Mouse (Mus musculus): ENCODE measurements around the gene Herpud2. TPM values are rescaled to one million over a fixed set of nuclear protein-coding genes. Genes with fewer than 3 reads are reported as not detected.

Gene Herpud2
- polyA plus RNA-seq, 1 experiment from 2014 or later: 35.6 TPM

- Histone ChIP-seq H3K4me1 (ENCODE audit: control insufficient read depth, insufficient read depth, low read length) (no peaks in the 10 kb centered on the region), H3K27ac (ENCODE audit: low read depth, low read length) (no peak overlapping the region), H3K4me2 (ENCODE audit: low read depth, low read length) (no peak overlapping the region), H3K36me3 (ENCODE audit: control insufficient read depth, insufficient read depth, low read length) (no peaks in the 10 kb centered on the region), H3K4me3 (ENCODE audit: low read depth, low read length) (no peak overlapping the region), H3K9ac (replicated peaks; ENCODE audit: low read depth, low read length) (no peak overlapping the region), H3K9me3 (ENCODE audit: control insufficient read depth, low read length) (no peaks in the 10 kb centered on the region), H3K27me3 (ENCODE audit: control insufficient read depth, insufficient read depth, low read length) (no peaks in the 10 kb centered on the region)
- no peak for ATAC-seq (ENCODE audit: low read depth)
- 89% methylated on average over 5 of the region's 5 CpGs for WGBS
Observed at GRCm38 (mm10) chr9:25177201-25177600, 25.6 kb upstream of the Herpud2 start.

GRCm38 (mm10) chr9:25176562-25176961 is 24.9 kb upstream of the Herpud2 start:
- no peak overlapping the region for H3K4me3 ChIP-seq (ENCODE audit: low read depth, low read length)
- no peaks in the 10 kb centered on the region for H3K4me1 ChIP-seq (ENCODE audit: control insufficient read depth, insufficient read depth, low read length)
- H3K9me3 ChIP-seq (ENCODE audit: control insufficient read depth, low read length): no peaks in the 10 kb centered on the region
- no peak overlapping the region for H3K9ac ChIP-seq (replicated peaks; ENCODE audit: low read depth, low read length)
- 87% methylated on average over 1 of the region's 1 CpGs for WGBS
- no peak for ATAC-seq (ENCODE audit: low read depth)
- H3K27me3 ChIP-seq (ENCODE audit: control insufficient read depth, insufficient read depth, low read length): no peaks in the 10 kb centered on the region
- no peak overlapping the region for H3K4me2 ChIP-seq (ENCODE audit: low read depth, low read length)
- no peak overlapping the region for H3K27ac ChIP-seq (ENCODE audit: low read depth, low read length)
- H3K36me3 ChIP-seq (ENCODE audit: control insufficient read depth, insufficient read depth, low read length): no peaks in the 10 kb centered on the region

GRCm38 (mm10) chr9:25175978-25176377 is 24.4 kb upstream of the Herpud2 start:
- H3K4me3 ChIP-seq (ENCODE audit: low read depth, low read length): no peak overlapping the region
- no peaks in the 10 kb centered on the region for H3K27me3 ChIP-seq (ENCODE audit: control insufficient read depth, insufficient read depth, low read length)
- H3K4me1 ChIP-seq (ENCODE audit: control insufficient read depth, insufficient read depth, low read length): no peaks in the 10 kb centered on the region
- 84% methylated on average over 6 of the region's 6 CpGs for WGBS
- H3K9me3 ChIP-seq (ENCODE audit: control insufficient read depth, low read length): no peaks in the 10 kb centered on the region
- no peak overlapping the region for H3K27ac ChIP-seq (ENCODE audit: low read depth, low read length)
- no peaks in the 10 kb centered on the region for H3K36me3 ChIP-seq (ENCODE audit: control insufficient read depth, insufficient read depth, low read length)
- no peak overlapping the region for H3K9ac ChIP-seq (replicated peaks; ENCODE audit: low read depth, low read length)
- no peak for ATAC-seq (ENCODE audit: low read depth)
- H3K4me2 ChIP-seq (ENCODE audit: low read depth, low read length): no peak overlapping the region

- H3K4me3 ChIP-seq (ENCODE audit: low read depth, low read length): no peak overlapping the region
- H3K4me1 ChIP-seq (ENCODE audit: control insufficient read depth, insufficient read depth, low read length): no peaks in the 10 kb centered on the region
- H3K36me3 ChIP-seq (ENCODE audit: control insufficient read depth, insufficient read depth, low read length): no peaks in the 10 kb centered on the region
- H3K9me3 ChIP-seq (ENCODE audit: control insufficient read depth, low read length): no peaks in the 10 kb centered on the region
- no peak overlapping the region for H3K27ac ChIP-seq (ENCODE audit: low read depth, low read length)
- no peak overlapping the region for H3K9ac ChIP-seq (replicated peaks; ENCODE audit: low read depth, low read length)
- no peaks in the 10 kb centered on the region for H3K27me3 ChIP-seq (ENCODE audit: control insufficient read depth, insufficient read depth, low read length)
- WGBS: 55% methylated on average over 5 of the region's 5 CpGs
- H3K4me2 ChIP-seq (ENCODE audit: low read depth, low read length): no peak overlapping the region
- peak; percentile 56 for ATAC-seq (ENCODE audit: low read depth)
Observed at GRCm38 (mm10) chr9:25175039-25175442, 23.4 kb upstream of the Herpud2 start.

GRCm38 (mm10) chr9:25174614-25175013 is 23.0 kb upstream of the Herpud2 start:
- ATAC-seq (ENCODE audit: low read depth): no peak
- no peak overlapping the region for H3K9ac ChIP-seq (replicated peaks; ENCODE audit: low read depth, low read length)
- no peaks in the 10 kb centered on the region for H3K9me3 ChIP-seq (ENCODE audit: control insufficient read depth, low read length)
- WGBS: 77% methylated on average over 5 of the region's 5 CpGs
- H3K27ac ChIP-seq (ENCODE audit: low read depth, low read length): no peak overlapping the region
- no peak overlapping the region for H3K4me2 ChIP-seq (ENCODE audit: low read depth, low read length)
- no peaks in the 10 kb centered on the region for H3K27me3 ChIP-seq (ENCODE audit: control insufficient read depth, insufficient read depth, low read length)
- no peaks in the 10 kb centered on the region for H3K4me1 ChIP-seq (ENCODE audit: control insufficient read depth, insufficient read depth, low read length)
- H3K4me3 ChIP-seq (ENCODE audit: low read depth, low read length): no peak overlapping the region
- no peaks in the 10 kb centered on the region for H3K36me3 ChIP-seq (ENCODE audit: control insufficient read depth, insufficient read depth, low read length)

GRCm38 (mm10) chr9:25173171-25173570 is 21.6 kb upstream of the Herpud2 start:
- H3K4me1 ChIP-seq (ENCODE audit: control insufficient read depth, insufficient read depth, low read length): no peaks in the 10 kb centered on the region

GRCm38 (mm10) chr9:25169626-25170025 is 18.0 kb upstream of the Herpud2 start:
- H3K9ac ChIP-seq (replicated peaks; ENCODE audit: low read depth, low read length): no peak overlapping the region
- no peaks in the 10 kb centered on the region for H3K9me3 ChIP-seq (ENCODE audit: control insufficient read depth, low read length)
- no peaks in the 10 kb centered on the region for H3K4me1 ChIP-seq (ENCODE audit: control insufficient read depth, insufficient read depth, low read length)
- no peaks in the 10 kb centered on the region for H3K36me3 ChIP-seq (ENCODE audit: control insufficient read depth, insufficient read depth, low read length)
- H3K4me2 ChIP-seq (ENCODE audit: low read depth, low read length): no peak overlapping the region
- no peaks in the 10 kb centered on the region for H3K27me3 ChIP-seq (ENCODE audit: control insufficient read depth, insufficient read depth, low read length)
- H3K27ac ChIP-seq (ENCODE audit: low read depth, low read length): no peak overlapping the region
- H3K4me3 ChIP-seq (ENCODE audit: low read depth, low read length): no peak overlapping the region
- no peak for ATAC-seq (ENCODE audit: low read depth)

More at GRCm38 (mm10) chr9:25173171-25173570, 21.6 kb upstream of the Herpud2 start:
- WGBS: 86% methylated on average over 4 of the region's 4 CpGs
- no peak overlapping the region for H3K9ac ChIP-seq (replicated peaks; ENCODE audit: low read depth, low read length)
- no peak for ATAC-seq (ENCODE audit: low read depth)
- H3K36me3 ChIP-seq (ENCODE audit: control insufficient read depth, insufficient read depth, low read length): no peaks in the 10 kb centered on the region
- no peak overlapping the region for H3K4me3 ChIP-seq (ENCODE audit: low read depth, low read length)
- no peaks in the 10 kb centered on the region for H3K9me3 ChIP-seq (ENCODE audit: control insufficient read depth, low read length)
- H3K27me3 ChIP-seq (ENCODE audit: control insufficient read depth, insufficient read depth, low read length): no peaks in the 10 kb centered on the region
- no peak overlapping the region for H3K27ac ChIP-seq (ENCODE audit: low read depth, low read length)
- no peak overlapping the region for H3K4me2 ChIP-seq (ENCODE audit: low read depth, low read length)

- Histone ChIP-seq H3K27me3 (ENCODE audit: control insufficient read depth, insufficient read depth, low read length) (no peaks in the 10 kb centered on the region), H3K9ac (replicated peaks; ENCODE audit: low read depth, low read length) (no peak overlapping the region), H3K36me3 (ENCODE audit: control insufficient read depth, insufficient read depth, low read length) (no peaks in the 10 kb centered on the region), H3K4me3 (ENCODE audit: low read depth, low read length) (no peak overlapping the region), H3K4me2 (ENCODE audit: low read depth, low read length) (no peak overlapping the region), H3K9me3 (ENCODE audit: control insufficient read depth, low read length) (no peaks in the 10 kb centered on the region), H3K27ac (ENCODE audit: low read depth, low read length) (no peak overlapping the region), H3K4me1 (ENCODE audit: control insufficient read depth, insufficient read depth, low read length) (no peaks in the 10 kb centered on the region)
- ATAC-seq (ENCODE audit: low read depth): peak; percentile 83; the same call in 1 of the 2 replicates
- 36% methylated on average over 6 of the region's 6 CpGs for WGBS
Observed at GRCm38 (mm10) chr9:25167458-25168084, 16.0 kb upstream of the Herpud2 start.

GRCm38 (mm10) chr9:25158218-25158617 is 6.6 kb upstream of the Herpud2 start:
- no peaks in the 10 kb centered on the region for H3K27me3 ChIP-seq (ENCODE audit: control insufficient read depth, insufficient read depth, low read length)
- no peak for ATAC-seq (ENCODE audit: low read depth)
- H3K4me2 ChIP-seq (ENCODE audit: low read depth, low read length): no peak overlapping the region
- H3K36me3 ChIP-seq (ENCODE audit: control insufficient read depth, insufficient read depth, low read length): no peaks in the 10 kb centered on the region
- H3K27ac ChIP-seq (ENCODE audit: low read depth, low read length): no peak overlapping the region
- 77% methylated on average over 4 of the region's 4 CpGs for WGBS
- no peak overlapping the region for H3K9ac ChIP-seq (replicated peaks; ENCODE audit: low read depth, low read length)
- H3K4me1 ChIP-seq (ENCODE audit: control insufficient read depth, insufficient read depth, low read length): no peaks in the 10 kb centered on the region
- H3K9me3 ChIP-seq (ENCODE audit: control insufficient read depth, low read length): no peaks in the 10 kb centered on the region
- H3K4me3 ChIP-seq (ENCODE audit: low read depth, low read length): no peak overlapping the region

All from neural tube, embryonic 14.5 days (tissue).